Mouse (Mus musculus): ENCODE data around the gene Gm49388. TPM values are rescaled to one million over a fixed set of nuclear protein-coding genes. Genes with fewer than 3 reads are reported as not detected.

Gm49388 gene
- polyA plus RNA-seq, 1 experiment from 2014 or later: not detected

- Histone ChIP-seq H3K9me3 (ENCODE audit: control insufficient read depth) (no peaks in the 10 kb centered on the region), H3K4me2 (replicated peaks; ENCODE audit: low read depth) (no peak overlapping the region), H3K4me1 (replicated peaks; ENCODE audit: control insufficient read depth, insufficient read depth, low read length) (no peaks in the 10 kb centered on the region), H3K27ac (ENCODE audit: low read depth, low read length) (no peak overlapping the region), H3K36me3 (ENCODE audit: control insufficient read depth, insufficient read depth) (peaks cover 83% of the 10 kb centered on the region), H3K9ac (ENCODE audit: low read depth, low read length) (no peak overlapping the region), H3K4me3 (ENCODE audit: low read depth, low read length) (no peak overlapping the region), H3K27me3 (replicated peaks; ENCODE audit: control insufficient read depth, insufficient read depth, low read length) (no peaks in the 10 kb centered on the region)
- WGBS: 75% methylated on average over 7 of the region's 7 CpGs
- TF ChIP-seq CTCF (IDR thresholded peaks at IDR 0.05; ENCODE audit: low read depth): no peak
- ATAC-seq: no peak
These were observed 31.7 kb upstream of the Gm49388 start for GRCm38 (mm10) chr7:127753741-127754140.

GRCm38 (mm10) chr7:127759716-127760115 is 25.7 kb upstream of the Gm49388 start:
- H3K9me3 ChIP-seq (ENCODE audit: control insufficient read depth): no peaks in the 10 kb centered on the region
- H3K4me1 ChIP-seq (replicated peaks; ENCODE audit: control insufficient read depth, insufficient read depth, low read length): no peaks in the 10 kb centered on the region
- WGBS: 59% methylated on average over 6 of the region's 6 CpGs
- no peak overlapping the region for H3K9ac ChIP-seq (ENCODE audit: low read depth, low read length)
- no peak overlapping the region for H3K4me3 ChIP-seq (ENCODE audit: low read depth, low read length)
- no peak overlapping the region for H3K27ac ChIP-seq (ENCODE audit: low read depth, low read length)
- H3K4me2 ChIP-seq (replicated peaks; ENCODE audit: low read depth): no peak overlapping the region
- ATAC-seq: no peak
- TF ChIP-seq CTCF (IDR thresholded peaks at IDR 0.05; ENCODE audit: low read depth): no peak
- H3K36me3 ChIP-seq (ENCODE audit: control insufficient read depth, insufficient read depth): peaks cover 54% of the 10 kb centered on the region
- no peaks in the 10 kb centered on the region for H3K27me3 ChIP-seq (replicated peaks; ENCODE audit: control insufficient read depth, insufficient read depth, low read length)

- Histone ChIP-seq H3K4me2 (replicated peaks; ENCODE audit: low read depth) (no peak overlapping the region), H3K27me3 (replicated peaks; ENCODE audit: control insufficient read depth, insufficient read depth, low read length) (no peaks in the 10 kb centered on the region), H3K9me3 (ENCODE audit: control insufficient read depth) (no peaks in the 10 kb centered on the region), H3K4me3 (ENCODE audit: low read depth, low read length) (no peak overlapping the region), H3K4me1 (replicated peaks; ENCODE audit: control insufficient read depth, insufficient read depth, low read length) (no peaks in the 10 kb centered on the region), H3K9ac (ENCODE audit: low read depth, low read length) (no peak overlapping the region), H3K27ac (ENCODE audit: low read depth, low read length) (peak overlapping the region; percentile 3; the same call in 1 of the 2 replicates), H3K36me3 (ENCODE audit: control insufficient read depth, insufficient read depth) (peaks cover 48% of the 10 kb centered on the region)
- WGBS: 34% methylated on average over 3 of the region's 3 CpGs
- ATAC-seq: peak; percentile 22; the same call in 1 of the 2 replicates
- no peak for TF ChIP-seq CTCF (IDR thresholded peaks at IDR 0.05; ENCODE audit: low read depth)
These were observed 24.9 kb upstream of the Gm49388 start for GRCm38 (mm10) chr7:127760478-127760877.

- Histone ChIP-seq H3K36me3 (ENCODE audit: control insufficient read depth, insufficient read depth) (peaks cover 50% of the 10 kb centered on the region), H3K4me3 (ENCODE audit: low read depth, low read length) (no peak overlapping the region), H3K27me3 (replicated peaks; ENCODE audit: control insufficient read depth, insufficient read depth, low read length) (no peaks in the 10 kb centered on the region), H3K4me1 (replicated peaks; ENCODE audit: control insufficient read depth, insufficient read depth, low read length) (no peaks in the 10 kb centered on the region), H3K27ac (ENCODE audit: low read depth, low read length) (0 out of 2 replicates have a peak overlapping the region, but pooled peaks have one; percentile 3), H3K9ac (ENCODE audit: low read depth, low read length) (no peak overlapping the region), H3K4me2 (replicated peaks; ENCODE audit: low read depth) (no peak overlapping the region), H3K9me3 (ENCODE audit: control insufficient read depth) (no peaks in the 10 kb centered on the region)
- 23% methylated on average over 7 of the region's 7 CpGs for WGBS
- ATAC-seq: peak; percentile 56
- peak; percentile 98 for TF ChIP-seq CTCF (IDR thresholded peaks at IDR 0.05; ENCODE audit: low read depth)
These were observed 24.4 kb upstream of the Gm49388 start for GRCm38 (mm10) chr7:127761026-127761425.

GRCm38 (mm10) chr7:127763642-127764041 is 21.8 kb upstream of the Gm49388 start:
- no peak for ATAC-seq
- WGBS: 87% methylated on average over 4 of the region's 4 CpGs
- no peak for TF ChIP-seq CTCF (IDR thresholded peaks at IDR 0.05; ENCODE audit: low read depth)

GRCm38 (mm10) chr7:127765756-127766155 is 19.7 kb upstream of the Gm49388 start:
- peaks cover 3% of the 10 kb centered on the region; the same call in 1 of the 2 replicates for H3K4me1 ChIP-seq (replicated peaks; ENCODE audit: control insufficient read depth, insufficient read depth, low read length)
- ATAC-seq: no peak
- H3K36me3 ChIP-seq (ENCODE audit: control insufficient read depth, insufficient read depth): peaks cover 50% of the 10 kb centered on the region
- no peak overlapping the region for H3K4me3 ChIP-seq (ENCODE audit: low read depth, low read length)
- TF ChIP-seq CTCF (IDR thresholded peaks at IDR 0.05; ENCODE audit: low read depth): no peak
- H3K9me3 ChIP-seq (ENCODE audit: control insufficient read depth): no peaks in the 10 kb centered on the region
- no peak overlapping the region for H3K9ac ChIP-seq (ENCODE audit: low read depth, low read length)
- WGBS: 57% methylated on average over 2 of the region's 2 CpGs
- H3K27me3 ChIP-seq (replicated peaks; ENCODE audit: control insufficient read depth, insufficient read depth, low read length): no peaks in the 10 kb centered on the region
- H3K4me2 ChIP-seq (replicated peaks; ENCODE audit: low read depth): no peak overlapping the region
- H3K27ac ChIP-seq (ENCODE audit: low read depth, low read length): no peak overlapping the region

More at GRCm38 (mm10) chr7:127763642-127764041, 21.8 kb upstream of the Gm49388 start:
- no peak overlapping the region for H3K4me2 ChIP-seq (replicated peaks; ENCODE audit: low read depth)
- no peak overlapping the region for H3K4me3 ChIP-seq (ENCODE audit: low read depth, low read length)
- no peak overlapping the region for H3K9ac ChIP-seq (ENCODE audit: low read depth, low read length)
- no peak overlapping the region for H3K27ac ChIP-seq (ENCODE audit: low read depth, low read length)
- no peaks in the 10 kb centered on the region for H3K27me3 ChIP-seq (replicated peaks; ENCODE audit: control insufficient read depth, insufficient read depth, low read length)
- 0 out of 2 replicates have a peak, but pooled peaks cover 3% of the 10 kb centered on the region for H3K4me1 ChIP-seq (replicated peaks; ENCODE audit: control insufficient read depth, insufficient read depth, low read length)
- H3K36me3 ChIP-seq (ENCODE audit: control insufficient read depth, insufficient read depth): peaks cover 50% of the 10 kb centered on the region
- no peaks in the 10 kb centered on the region for H3K9me3 ChIP-seq (ENCODE audit: control insufficient read depth)

Measured in intestine, postnatal 0 days (tissue).